8 mouse cellular contexts compared by ENCODE assay signal in the genomic region with DNA sequence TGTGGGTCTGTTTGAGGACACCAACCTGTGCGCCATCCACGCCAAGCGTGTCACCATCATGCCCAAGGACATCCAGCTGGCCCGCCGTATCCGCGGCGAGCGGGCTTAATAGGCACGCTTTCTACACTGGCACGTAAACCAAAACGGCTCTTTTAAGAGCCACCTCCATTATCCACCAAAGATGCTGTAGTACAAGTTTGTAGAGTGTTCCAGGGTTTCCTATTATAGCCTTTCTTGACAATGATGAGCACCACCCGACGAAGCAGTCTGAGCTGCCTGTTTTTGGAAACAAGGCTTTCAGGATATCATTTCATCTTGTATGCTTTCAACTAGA. TPM values are rescaled to one million over a fixed set of nuclear protein-coding genes. Genes with fewer than 3 reads are reported as not detected.
DNase-seq lines count a peak whose midpoint lies in the region; ATAC-seq and TF ChIP-seq lines count a peak whose summit lies in the region.
"Not testable (repeated sequence)": the region's sequence is repeated elsewhere in the genome, so short reads cannot be mapped to it uniquely, and the experiment has no call there.

No protein-coding gene starts in this region.

- WGBS in embryonic facial prominence, embryonic 11.5 days: under 1% methylated on average over 11 of the region's 14 CpGs
- under 1% methylated on average over 11 of the region's 14 CpGs for WGBS in forebrain, postnatal 0 days
- under 1% methylated on average over 11 of the region's 14 CpGs for WGBS in hindbrain, embryonic 12.5 days
- 0% methylated on average over 12 of the region's 14 CpGs for WGBS in kidney, embryonic 16.5 days
- WGBS in liver, embryonic 15.5 days (ENCODE audit: insufficient replicate concordance): 1% methylated on average over 14 of the region's 14 CpGs
- 1% methylated on average over 11 of the region's 14 CpGs for WGBS in midbrain, embryonic 14.5 days
- WGBS in stomach, embryonic 14.5 days: 1% methylated on average over 11 of the region's 14 CpGs

- not testable (repeated sequence) for H3K36me3 ChIP-seq in ES-E14 (ENCODE audit: control insufficient read depth, insufficient read depth, low read length, poor library complexity, severe bottlenecking); embryonic facial prominence, embryonic 11.5 days (replicated peaks; ENCODE audit: control insufficient read depth, insufficient read depth, low read depth, low read length); forebrain, postnatal 0 days (ENCODE audit: insufficient read depth); hindbrain, embryonic 12.5 days; kidney, embryonic 16.5 days (ENCODE audit: insufficient read depth, low read length); liver, embryonic 15.5 days (replicated peaks); midbrain, embryonic 14.5 days (ENCODE audit: control insufficient read depth, insufficient read depth, low read length); stomach, embryonic 14.5 days (ENCODE audit: control insufficient read depth, insufficient read depth, low read length)

- 0 out of 2 replicates have a peak overlapping the region, but pooled peaks have one; percentile 29 for H3K4me2 ChIP-seq in embryonic facial prominence, embryonic 11.5 days (ENCODE audit: low read depth, low read length)
- peak overlapping the region; percentile 44 for H3K4me2 ChIP-seq in forebrain, postnatal 0 days (ENCODE audit: low read depth)
- H3K4me2 ChIP-seq in hindbrain, embryonic 12.5 days (replicated peaks): peak overlapping the region; percentile 69
- peak overlapping the region; percentile 46 for H3K4me2 ChIP-seq in kidney, embryonic 16.5 days (replicated peaks; ENCODE audit: low read depth, low read length)
- peak overlapping the region; percentile 66 for H3K4me2 ChIP-seq in liver, embryonic 15.5 days
- peak overlapping the region; percentile 85 for H3K4me2 ChIP-seq in midbrain, embryonic 14.5 days (ENCODE audit: low read length)
- peak overlapping the region; percentile 28; the same call in 1 of the 2 replicates for H3K4me2 ChIP-seq in stomach, embryonic 14.5 days (replicated peaks; ENCODE audit: low read depth, low read length)

- peak; percentile 26 for ATAC-seq in embryonic facial prominence, embryonic 11.5 days (replicated peaks; ENCODE audit: insufficient number of reproducible peaks, low FRiP score, low TSS enrichment, low read depth)
- peak; percentile 18 for ATAC-seq in forebrain, postnatal 0 days
- ATAC-seq in hindbrain, embryonic 12.5 days (ENCODE audit: low FRiP score); liver, embryonic 15.5 days (ENCODE audit: insufficient read depth); midbrain, embryonic 14.5 days (ENCODE audit: low FRiP score, low TSS enrichment); stomach, embryonic 14.5 days (ENCODE audit: insufficient number of reproducible peaks, insufficient read depth, low FRiP score, low read depth): not testable (repeated sequence)
- ATAC-seq in kidney, embryonic 16.5 days (ENCODE audit: low FRiP score, low TSS enrichment): peak; percentile 7; the same call in 1 of the 2 replicates

- H3K27me3 ChIP-seq in embryonic facial prominence, embryonic 11.5 days (ENCODE audit: control insufficient read depth, insufficient read depth, low read length); forebrain, postnatal 0 days (ENCODE audit: insufficient read depth, low read length); hindbrain, embryonic 12.5 days; kidney, embryonic 16.5 days (ENCODE audit: insufficient read depth, low read length); liver, embryonic 15.5 days; midbrain, embryonic 14.5 days (ENCODE audit: control insufficient read depth, insufficient read depth, low read length); stomach, embryonic 14.5 days (ENCODE audit: control insufficient read depth, insufficient read depth, low read length): not testable (repeated sequence)

- in situ Hi-C loops in ES-E14 (cut with MboI; ENCODE audit: low sequenced_read_pairs in 2 of 2, unreplicated experiment in 2 of 2): loop anchor here in 1 of 2 experiments (25.0 kb wide), 1 partner anchor 1507 kb away; a partner anchor contains a TSS

- H3K9me3 ChIP-seq in ES-E14 (ENCODE audit: control insufficient read depth, insufficient read depth, low read depth, low read length); embryonic facial prominence, embryonic 11.5 days (replicated peaks; ENCODE audit: control insufficient read depth, low read length); forebrain, postnatal 0 days (ENCODE audit: low read length); hindbrain, embryonic 12.5 days (replicated peaks); kidney, embryonic 16.5 days (ENCODE audit: low read length); liver, embryonic 15.5 days (replicated peaks); midbrain, embryonic 14.5 days (ENCODE audit: control insufficient read depth, low read length); stomach, embryonic 14.5 days (ENCODE audit: control insufficient read depth, low read depth, low read length): not testable (repeated sequence)

- peak overlapping the region; percentile 74 for H3K9ac ChIP-seq in ES-E14 (ENCODE audit: insufficient read depth, low read depth, low read length, poor library complexity, severe bottlenecking)
- H3K9ac ChIP-seq in embryonic facial prominence, embryonic 11.5 days (replicated peaks; ENCODE audit: low read length): peak overlapping the region; percentile 46; the same call in 1 of the 2 replicates
- 0 out of 2 replicates have a peak overlapping the region, but pooled peaks have one; percentile 22 for H3K9ac ChIP-seq in forebrain, postnatal 0 days
- peak overlapping the region; percentile 54; the same call in 1 of the 2 replicates for H3K9ac ChIP-seq in hindbrain, embryonic 12.5 days
- H3K9ac ChIP-seq in kidney, embryonic 16.5 days (replicated peaks; ENCODE audit: low read length): peak overlapping the region; percentile 66; the same call in 1 of the 2 replicates
- 0 out of 2 replicates have a peak overlapping the region, but pooled peaks have one; percentile 46 for H3K9ac ChIP-seq in liver, embryonic 15.5 days
- not testable (repeated sequence) for H3K9ac ChIP-seq in midbrain, embryonic 14.5 days (replicated peaks; ENCODE audit: low read length); stomach, embryonic 14.5 days (replicated peaks; ENCODE audit: low read depth, low read length)

- not testable (repeated sequence) for DNase-seq in ES-E14 (ENCODE audit: low read depth, low spot score); embryonic facial prominence, embryonic 11.5 days (ENCODE audit: low spot score); forebrain, postnatal 0 days; midbrain, embryonic 14.5 days

- peak overlapping the region; percentile 60 to 73 for H3K4me3 ChIP-seq in ES-E14 (ENCODE audit: insufficient read depth in 1 of 2, low read depth in 1 of 2, low read length in 2 of 2, poor library complexity in 1 of 2, severe bottlenecking in 1 of 2)
- peak overlapping the region; percentile 38 for H3K4me3 ChIP-seq in embryonic facial prominence, embryonic 11.5 days (ENCODE audit: low read depth, low read length)
- peak overlapping the region; percentile 46 for H3K4me3 ChIP-seq in forebrain, postnatal 0 days (ENCODE audit: low read depth, low read length)
- H3K4me3 ChIP-seq in hindbrain, embryonic 12.5 days: peak overlapping the region; percentile 46
- peak overlapping the region; percentile 51 for H3K4me3 ChIP-seq in kidney, embryonic 16.5 days (ENCODE audit: low read length)
- H3K4me3 ChIP-seq in liver, embryonic 15.5 days (replicated peaks): peak overlapping the region; percentile 59
- H3K4me3 ChIP-seq in midbrain, embryonic 14.5 days (replicated peaks; ENCODE audit: low read depth, low read length): peak overlapping the region; percentile 45
- H3K4me3 ChIP-seq in stomach, embryonic 14.5 days (ENCODE audit: low read depth, low read length): peak overlapping the region; percentile 32

- peak overlapping the region; percentile 86 for H3K27ac ChIP-seq in ES-E14 (ENCODE audit: insufficient read depth, low read depth, low read length, poor library complexity, severe bottlenecking)
- H3K27ac ChIP-seq in embryonic facial prominence, embryonic 11.5 days (replicated peaks; ENCODE audit: low read depth, low read length): peak overlapping the region; percentile 80; the same call in 1 of the 2 replicates
- H3K27ac ChIP-seq in forebrain, postnatal 0 days (ENCODE audit: low read depth, low read length): not testable (repeated sequence)
- peak overlapping the region; percentile 92 for H3K27ac ChIP-seq in hindbrain, embryonic 12.5 days
- H3K27ac ChIP-seq in kidney, embryonic 16.5 days (ENCODE audit: low read length): peak overlapping the region; percentile 90; the same call in 1 of the 2 replicates
- peak overlapping the region; percentile 97 for H3K27ac ChIP-seq in liver, embryonic 15.5 days (replicated peaks)
- H3K27ac ChIP-seq in midbrain, embryonic 14.5 days (replicated peaks; ENCODE audit: low read depth, low read length): peak overlapping the region; percentile 88
- peak overlapping the region; percentile 94 for H3K27ac ChIP-seq in stomach, embryonic 14.5 days (ENCODE audit: low read length)

- not testable (repeated sequence) for TF ChIP-seq CTCF in forebrain, postnatal 0 days (IDR thresholded peaks at IDR 0.05; ENCODE audit: low read depth)

- not testable (repeated sequence) for H3K4me1 ChIP-seq in ES-E14 (ENCODE audit: control insufficient read depth in 2 of 2, insufficient read depth in 2 of 2, low read length in 2 of 2, poor library complexity in 1 of 2); embryonic facial prominence, embryonic 11.5 days (ENCODE audit: control insufficient read depth, insufficient read depth, low read length); forebrain, postnatal 0 days (ENCODE audit: insufficient read depth); hindbrain, embryonic 12.5 days; kidney, embryonic 16.5 days (ENCODE audit: insufficient read depth, low read length); midbrain, embryonic 14.5 days (ENCODE audit: control insufficient read depth, insufficient read depth, low read length); stomach, embryonic 14.5 days (ENCODE audit: control insufficient read depth, insufficient read depth, low read length)
- peaks cover 35% of the 10 kb centered on the region for H3K4me1 ChIP-seq in liver, embryonic 15.5 days (replicated peaks)

RNA-seq across cellular contexts. Expression of a gene that starts 0.9 kb away (rescaled TPM):
- total RNA-seq in ES-E14 (2012; rRNA removed): 245 and 289 TPM in 2 replicates
- 1.2 and 1.5 TPM in 2 replicates for polyA plus RNA-seq in embryonic facial prominence, embryonic 11.5 days (2014; fragmentation: Nextera tagmentation; extraction: Ambion mirVana)
- total RNA-seq in forebrain, postnatal 0 days (2014; rRNA removed): 116 and 119 TPM in 2 replicates
- polyA plus RNA-seq in forebrain, postnatal 0 days (2015; fragmentation: Nextera tagmentation; extraction: Ambion mirVana): 0.17 and 0.47 TPM in 2 replicates
- 0.66 and 1.4 TPM in 2 replicates for polyA plus RNA-seq in hindbrain, embryonic 12.5 days (2016; fragmentation: Nextera tagmentation; extraction: Ambion mirVana)
- 0.54 and 0.82 TPM in 2 replicates for polyA plus RNA-seq in kidney, embryonic 16.5 days (2015; fragmentation: Nextera tagmentation; extraction: Ambion mirVana)
- 0.99 and 1.4 TPM in 2 replicates for polyA plus RNA-seq in liver, embryonic 15.5 days (2015; fragmentation: Nextera tagmentation; extraction: Ambion mirVana)
- 0.32 and 0.47 TPM in 2 replicates for polyA plus RNA-seq in midbrain, embryonic 14.5 days (2014; fragmentation: Nextera tagmentation; extraction: Ambion mirVana)
- 0.94 and 1.3 TPM in 2 replicates for polyA plus RNA-seq in stomach, embryonic 14.5 days (2014; fragmentation: Nextera tagmentation; extraction: Ambion mirVana)

RNA-seq across cellular contexts. Expression of a gene that starts 1.6 kb away (rescaled TPM):
- total RNA-seq in ES-E14 (2012; rRNA removed): 98.5 and 146 TPM in 2 replicates
- polyA plus RNA-seq in embryonic facial prominence, embryonic 11.5 days (2014; fragmentation: Nextera tagmentation; extraction: Ambion mirVana): 0.67 and 1.3 TPM in 2 replicates
- total RNA-seq in forebrain, postnatal 0 days (2014; rRNA removed): 12.5 and 17.0 TPM in 2 replicates
- polyA plus RNA-seq in forebrain, postnatal 0 days (2015; fragmentation: Nextera tagmentation; extraction: Ambion mirVana): 0.17 TPM in 1 of 2 replicates, not detected in the other
- polyA plus RNA-seq in hindbrain, embryonic 12.5 days (2016; fragmentation: Nextera tagmentation; extraction: Ambion mirVana): 0.37 and 0.57 TPM in 2 replicates
- 0.64 and 0.92 TPM in 2 replicates for polyA plus RNA-seq in kidney, embryonic 16.5 days (2015; fragmentation: Nextera tagmentation; extraction: Ambion mirVana)
- 1.5 and 1.6 TPM in 2 replicates for polyA plus RNA-seq in liver, embryonic 15.5 days (2015; fragmentation: Nextera tagmentation; extraction: Ambion mirVana)
- 0.13 and 0.30 TPM in 2 replicates for polyA plus RNA-seq in midbrain, embryonic 14.5 days (2014; fragmentation: Nextera tagmentation; extraction: Ambion mirVana)
- 1.1 and 1.2 TPM in 2 replicates for polyA plus RNA-seq in stomach, embryonic 14.5 days (2014; fragmentation: Nextera tagmentation; extraction: Ambion mirVana)

RNA-seq across cellular contexts. Expression of a gene that starts 6.7 kb away (rescaled TPM):
- total RNA-seq in ES-E14 (2012; rRNA removed): 1,886 and 2,172 TPM in 2 replicates
- 1.3 TPM in 1 of 2 replicates, not detected in the other for polyA plus RNA-seq in embryonic facial prominence, embryonic 11.5 days (2014; fragmentation: Nextera tagmentation; extraction: Ambion mirVana)
- 586 and 753 TPM in 2 replicates for total RNA-seq in forebrain, postnatal 0 days (2014; rRNA removed)
- polyA plus RNA-seq in forebrain, postnatal 0 days (2015; fragmentation: Nextera tagmentation; extraction: Ambion mirVana): 0.70 TPM in 1 of 2 replicates, not detected in the other
- polyA plus RNA-seq in hindbrain, embryonic 12.5 days (2016; fragmentation: Nextera tagmentation; extraction: Ambion mirVana): 1.4 TPM in 1 of 2 replicates, not detected in the other
- polyA plus RNA-seq in kidney, embryonic 16.5 days (2015; fragmentation: Nextera tagmentation; extraction: Ambion mirVana): 1.5 and 2.0 TPM in 2 replicates
- 1.4 and 2.5 TPM in 2 replicates for polyA plus RNA-seq in liver, embryonic 15.5 days (2015; fragmentation: Nextera tagmentation; extraction: Ambion mirVana)
- polyA plus RNA-seq in midbrain, embryonic 14.5 days (2014; fragmentation: Nextera tagmentation; extraction: Ambion mirVana): not detected in 2 replicates
- polyA plus RNA-seq in stomach, embryonic 14.5 days (2014; fragmentation: Nextera tagmentation; extraction: Ambion mirVana): 1.8 and 2.4 TPM in 2 replicates

RNA-seq across cellular contexts. Expression of a gene that starts 8.3 kb away (rescaled TPM):
- total RNA-seq in ES-E14 (2012; rRNA removed): 68.4 and 97.6 TPM in 2 replicates
- polyA plus RNA-seq in embryonic facial prominence, embryonic 11.5 days (2014; fragmentation: Nextera tagmentation; extraction: Ambion mirVana): 0.53 and 0.71 TPM in 2 replicates
- total RNA-seq in forebrain, postnatal 0 days (2014; rRNA removed): 48.5 and 66.7 TPM in 2 replicates
- 0.12 and 0.18 TPM in 2 replicates for polyA plus RNA-seq in forebrain, postnatal 0 days (2015; fragmentation: Nextera tagmentation; extraction: Ambion mirVana)
- polyA plus RNA-seq in hindbrain, embryonic 12.5 days (2016; fragmentation: Nextera tagmentation; extraction: Ambion mirVana): 0.23 and 0.39 TPM in 2 replicates
- 0.37 and 0.55 TPM in 2 replicates for polyA plus RNA-seq in kidney, embryonic 16.5 days (2015; fragmentation: Nextera tagmentation; extraction: Ambion mirVana)
- polyA plus RNA-seq in liver, embryonic 15.5 days (2015; fragmentation: Nextera tagmentation; extraction: Ambion mirVana): 1.1 TPM in 2 replicates
- polyA plus RNA-seq in midbrain, embryonic 14.5 days (2014; fragmentation: Nextera tagmentation; extraction: Ambion mirVana): 0.11 and 0.18 TPM in 2 replicates
- 1.0 and 1.1 TPM in 2 replicates for polyA plus RNA-seq in stomach, embryonic 14.5 days (2014; fragmentation: Nextera tagmentation; extraction: Ambion mirVana)

RNA-seq across cellular contexts. Expression of a gene that starts 9.5 kb away (rescaled TPM):
- 436 and 621 TPM in 2 replicates for total RNA-seq in ES-E14 (2012; rRNA removed)
- polyA plus RNA-seq in embryonic facial prominence, embryonic 11.5 days (2014; fragmentation: Nextera tagmentation; extraction: Ambion mirVana): 6.1 and 7.8 TPM in 2 replicates
- 116 and 134 TPM in 2 replicates for total RNA-seq in forebrain, postnatal 0 days (2014; rRNA removed)
- polyA plus RNA-seq in forebrain, postnatal 0 days (2015; fragmentation: Nextera tagmentation; extraction: Ambion mirVana): 0.50 TPM in 1 of 2 replicates, not detected in the other
- polyA plus RNA-seq in hindbrain, embryonic 12.5 days (2016; fragmentation: Nextera tagmentation; extraction: Ambion mirVana): 2.2 and 4.4 TPM in 2 replicates
- 4.6 and 6.0 TPM in 2 replicates for polyA plus RNA-seq in kidney, embryonic 16.5 days (2015; fragmentation: Nextera tagmentation; extraction: Ambion mirVana)
- 9.4 and 11.7 TPM in 2 replicates for polyA plus RNA-seq in liver, embryonic 15.5 days (2015; fragmentation: Nextera tagmentation; extraction: Ambion mirVana)
- polyA plus RNA-seq in midbrain, embryonic 14.5 days (2014; fragmentation: Nextera tagmentation; extraction: Ambion mirVana): 0.77 and 1.4 TPM in 2 replicates
- 5.5 and 7.8 TPM in 2 replicates for polyA plus RNA-seq in stomach, embryonic 14.5 days (2014; fragmentation: Nextera tagmentation; extraction: Ambion mirVana)

Comparison
In these comparisons a context has a peak if more than half of its experiments do, and no peak if none do; other contexts are left out.
1. H3K4me2 ChIP-seq: peak in every context shown above with its lines; median percentile 85 in midbrain, embryonic 14.5 days; 69 in hindbrain, embryonic 12.5 days; 66 in liver, embryonic 15.5 days; 46 in kidney, embryonic 16.5 days; 44 in forebrain, postnatal 0 days; 29 in embryonic facial prominence, embryonic 11.5 days; 28 in stomach, embryonic 14.5 days.